Mouse (Mus musculus) olfactory bulb, adult 2 months (tissue): ENCODE results near the gene Smim7. TPM values are rescaled to one million over a fixed set of nuclear protein-coding genes. Genes with fewer than 3 reads are reported as not detected.

ENCODE experiments used
- H3K27ac ChIP-seq: fragments of 200-500 bp; 2 replicates; pipeline ENCODE4 v1.5.1; 2012; ENCODE audit warnings: low read depth, low read length; ENCODE audit not compliant: insufficient read depth
- H3K4me1 ChIP-seq: fragments of 200-500 bp; 2 replicates; pipeline ENCODE4 v1.6.1; 2012; ENCODE audit warnings: low read length; ENCODE audit not compliant: control insufficient read depth, insufficient read depth
- H3K4me3 ChIP-seq: fragments of 200-500 bp; 2 replicates; pipeline ENCODE4 v1.5.1; 2012; ENCODE audit warnings: mild to moderate bottlenecking, low read depth, low read length, moderate library complexity; ENCODE audit not compliant: insufficient read depth
- CTCF ChIP-seq: fragments of 200-500 bp; IDR thresholded peaks from 2 replicates; pipeline ENCODE4 v1.5.1; 2012; ENCODE audit warnings: low read depth, mild to moderate bottlenecking, low read length, moderate library complexity; ENCODE audit not compliant: insufficient read depth
- POLR2A ChIP-seq: fragments of 200-500 bp; IDR thresholded peaks from 2 replicates; pipeline ENCODE4 v1.6.1; 2012; ENCODE audit warnings: mild to moderate bottlenecking, low read depth, low read length, moderate library complexity; ENCODE audit not compliant: insufficient read depth
- WGBS: fragments of 180-500 bp; shearing (Covaris S2); methylation state at CpG from one replicate; pipeline ENCODE4 v1.1.7; 2018; 5-methylcytosine and 5-hydroxymethylcytosine counted together
- polyA plus RNA-seq: library from polyadenylated mRNA; stranded (reverse); fragments of >200 nt; gene quantifications from 2 replicates; pipeline ENCODE4 v1.2.4, GENCODE M21; 2012; ENCODE audit warnings: low replicate concordance; ENCODE audit not compliant: missing spikeins, insufficient read depth, insufficient read length

The Smim7 gene
- polyA plus RNA-seq, 1 experiment, result not detected

DNA sequence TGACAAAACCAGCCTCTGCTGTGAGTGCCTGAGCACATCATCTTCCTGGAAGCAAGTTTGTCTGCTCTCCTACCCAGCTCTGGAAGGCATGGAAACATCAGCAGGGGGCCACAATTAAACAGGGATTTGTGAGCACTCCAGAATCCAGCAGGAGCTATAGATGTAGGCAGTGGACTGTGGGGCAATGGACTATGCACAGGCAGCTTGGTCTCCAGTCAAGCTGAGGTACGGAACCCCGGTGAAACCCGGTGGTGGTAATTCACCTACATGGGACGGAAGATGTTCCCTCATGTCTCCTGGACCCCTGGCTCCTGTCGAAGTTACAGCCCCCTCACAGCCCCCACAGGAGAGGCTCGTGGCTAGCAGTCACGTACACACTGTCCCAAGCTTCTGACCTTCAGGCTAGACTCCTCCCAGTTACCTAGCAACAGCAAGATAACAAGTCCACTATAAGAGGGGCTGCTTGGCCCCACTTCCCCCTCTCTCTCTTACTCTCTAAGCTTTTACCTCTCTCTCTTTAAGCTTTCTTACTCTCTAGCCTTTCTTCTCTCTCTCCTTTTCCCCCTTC lies 53.4 kb downstream of the Smim7 start:
- H3K27ac ChIP-seq, result no peak overlapping the region
- WGBS, result 72% methylated on average over 7 of the region's 7 CpGs
- TF ChIP-seq CTCF (no peak), POLR2A (no peak)
- H3K4me3 ChIP-seq, result no peak overlapping the region
- H3K4me1 ChIP-seq, result 0 out of 2 replicates have a peak, but pooled peaks cover 3% of the 10 kb centered on the region

Other genes with a start within 250 kb of the Smim7 start
- gene Eps15l1, start 149.6 kb downstream of the Smim7 start, polyA plus RNA-seq, result 130 and 148 TPM in 2 replicates
- not detected in 2 replicates for gene Calr3, start 127.2 kb downstream of the Smim7 start, polyA plus RNA-seq
- not detected in 2 replicates for gene 1700030K09Rik, start 127.2 kb downstream of the Smim7 start, polyA plus RNA-seq
- not detected in 2 replicates for gene Cherp, start 95.9 kb downstream of the Smim7 start, polyA plus RNA-seq
- gene Slc35e1, start 78.5 kb downstream of the Smim7 start, polyA plus RNA-seq, result not detected in 2 replicates
- gene Med26, start 22.8 kb downstream of the Smim7 start, polyA plus RNA-seq, result not detected in 2 replicates
- not detected in 2 replicates for gene Tmem38a, start 967 bp upstream of the Smim7 start, polyA plus RNA-seq
- gene Nwd1, start 75.6 kb upstream of the Smim7 start, polyA plus RNA-seq, result not detected in 2 replicates
- gene Sin3b, start 152.2 kb upstream of the Smim7 start, polyA plus RNA-seq, result 224 TPM in 1 of 2 replicates, not detected in the other
- gene F2rl3, start 190.8 kb upstream of the Smim7 start, polyA plus RNA-seq, result not detected in 2 replicates